Mouse (Mus musculus): ENCODE results near the gene Rps17.

The Rps17 gene

GRCm38 (mm10) chr7:81341563-81341962 is 3.5 kb downstream of the Rps17 start:
- no peak for TF ChIP-seq GATA4 (IDR thresholded peaks at IDR 0.05; ENCODE audit: insufficient replicate concordance, low read length)

- TF ChIP-seq GATA4 (IDR thresholded peaks at IDR 0.05; ENCODE audit: insufficient replicate concordance, low read length): no peak
Observed at GRCm38 (mm10) chr7:81339783-81340182, 5.3 kb downstream of the Rps17 start.

DNA sequence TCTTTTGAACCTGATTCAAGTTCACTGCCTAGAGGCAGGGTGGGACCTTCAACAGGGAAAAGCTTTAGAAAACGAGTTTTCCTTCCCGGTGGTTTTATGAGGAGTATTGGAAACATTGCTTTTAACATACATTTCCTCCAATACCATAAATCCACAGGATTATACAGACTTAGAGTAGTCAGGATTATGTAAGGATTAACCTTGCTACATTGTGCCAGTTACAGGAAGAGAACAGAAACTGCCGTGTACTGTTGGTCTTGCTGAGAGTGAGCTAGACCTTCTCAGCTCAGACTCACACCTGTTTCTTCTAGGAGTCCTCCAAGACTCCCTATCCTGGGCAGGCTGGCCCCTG is 6.6 kb downstream of the Rps17 start:
- TF ChIP-seq GATA4 (IDR thresholded peaks at IDR 0.05; ENCODE audit: insufficient replicate concordance, low read length): no peak

DNA sequence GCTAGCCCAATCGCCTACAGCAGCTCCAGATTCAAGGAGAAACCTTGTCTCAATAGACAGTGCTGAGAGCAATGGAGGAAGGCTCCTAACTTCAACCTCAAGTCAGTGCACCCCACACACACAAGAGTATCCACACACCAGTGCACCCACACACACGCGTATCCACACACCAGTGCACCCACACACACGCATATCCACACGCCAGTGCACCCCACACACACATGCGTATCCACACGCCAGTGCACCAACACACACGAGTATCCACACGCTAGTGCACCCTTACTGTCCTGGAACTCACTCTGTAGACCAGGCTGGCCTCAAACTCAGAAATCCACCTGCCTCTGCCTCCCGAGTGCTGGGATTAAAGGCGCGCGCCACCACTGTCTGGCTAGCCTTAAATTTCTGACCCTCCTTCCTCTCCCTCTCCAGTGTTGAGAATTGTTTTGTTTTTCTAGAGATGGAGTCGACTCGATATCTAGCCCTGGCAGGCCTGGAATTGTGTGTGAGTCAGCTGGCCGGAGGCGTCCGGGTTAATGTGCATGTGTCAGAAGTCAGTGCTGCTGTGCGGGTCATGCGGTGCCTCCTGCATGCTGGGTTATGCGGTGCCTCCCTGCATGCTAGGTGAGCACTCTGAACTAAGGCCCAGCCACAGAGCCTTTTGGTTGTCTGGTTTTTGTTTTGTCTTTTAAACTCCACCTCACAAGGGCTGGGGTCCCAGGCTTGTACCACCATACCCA is 7.1 kb downstream of the Rps17 start:
- no peak for TF ChIP-seq GATA4 (IDR thresholded peaks at IDR 0.05; ENCODE audit: insufficient replicate concordance, low read length)

DNA sequence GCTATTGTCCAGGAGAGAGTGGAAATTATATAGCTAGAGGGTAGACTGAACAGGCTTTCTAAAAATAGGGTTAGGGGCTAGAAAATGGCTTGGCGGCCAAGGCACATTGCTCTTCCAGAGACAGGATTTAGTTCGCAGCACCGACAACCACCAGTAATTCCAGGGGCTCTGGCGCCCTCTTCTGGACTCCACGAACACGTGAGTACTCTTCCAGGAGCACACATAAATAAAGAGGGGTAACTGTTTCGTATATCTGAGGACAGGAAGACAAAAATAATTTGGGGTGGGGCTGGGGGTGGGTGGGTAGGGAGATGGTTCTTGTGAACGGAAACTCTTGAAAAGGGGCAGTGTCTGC is 8.6 kb downstream of the Rps17 start:
- no peak for TF ChIP-seq GATA4 (IDR thresholded peaks at IDR 0.05; ENCODE audit: insufficient replicate concordance, low read length)

DNA sequence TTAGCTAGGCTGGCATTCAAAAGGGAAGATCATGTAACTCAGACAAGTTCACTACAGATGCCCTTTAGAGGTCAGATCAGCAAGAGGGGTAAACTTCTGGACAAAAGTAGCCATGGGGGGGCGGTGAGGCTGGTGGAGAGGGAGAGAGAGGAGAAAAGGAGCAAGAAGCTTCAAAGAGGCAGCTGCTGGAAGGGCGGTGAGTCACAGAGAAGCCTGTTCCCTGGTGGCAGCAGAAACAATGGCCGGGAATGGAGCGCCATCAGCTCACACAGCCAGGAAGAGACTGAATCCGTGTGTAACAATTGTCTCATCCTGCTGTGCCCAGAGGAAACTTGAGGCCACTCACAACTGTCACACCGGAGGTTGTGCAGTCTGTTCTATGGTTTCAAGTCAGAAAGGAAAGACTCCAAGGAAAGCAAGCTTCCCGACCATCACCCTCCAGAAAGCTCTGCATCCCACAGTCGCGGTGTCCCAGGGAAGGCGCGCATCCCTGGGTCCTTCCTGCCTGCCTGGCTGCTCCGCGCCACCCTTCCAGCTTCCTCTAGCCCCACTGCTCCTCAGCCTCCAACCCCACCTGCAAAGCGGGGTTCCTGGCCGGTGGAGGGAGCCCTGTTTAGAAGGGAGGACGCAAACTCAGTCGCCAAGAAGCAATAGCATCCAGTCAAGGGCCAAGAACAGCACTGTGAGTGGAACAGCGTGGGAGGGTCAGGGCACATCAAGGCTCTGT is 9.2 kb downstream of the Rps17 start:
- TF ChIP-seq GATA4 (IDR thresholded peaks at IDR 0.05; ENCODE audit: insufficient replicate concordance, low read length): no peak

DNA sequence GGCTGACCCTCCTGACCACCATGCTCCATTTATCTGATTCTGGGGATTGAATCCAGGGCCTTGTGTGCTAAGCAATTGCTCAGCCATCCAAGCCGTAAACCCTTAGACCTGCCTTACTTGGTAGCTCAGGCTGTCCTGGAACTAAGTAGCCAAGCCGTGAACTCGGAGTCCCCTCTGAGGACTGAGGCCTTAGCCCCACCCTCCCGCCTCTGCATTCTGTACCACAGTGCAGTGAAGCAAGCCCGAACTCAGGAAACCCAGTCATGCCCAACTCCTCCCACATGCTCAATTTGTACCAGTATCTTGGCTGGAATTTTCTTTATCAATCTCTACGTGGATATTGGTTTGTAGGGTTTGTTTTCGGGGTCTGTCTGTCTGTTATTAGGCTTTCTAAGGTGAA is 13.2 kb downstream of the Rps17 start:
- TF ChIP-seq GATA4 (IDR thresholded peaks at IDR 0.05; ENCODE audit: insufficient replicate concordance, low read length): no peak

- no peak for TF ChIP-seq GATA4 (IDR thresholded peaks at IDR 0.05; ENCODE audit: insufficient replicate concordance, low read length)
Observed at GRCm38 (mm10) chr7:81330767-81331166, 14.3 kb downstream of the Rps17 start.

DNA sequence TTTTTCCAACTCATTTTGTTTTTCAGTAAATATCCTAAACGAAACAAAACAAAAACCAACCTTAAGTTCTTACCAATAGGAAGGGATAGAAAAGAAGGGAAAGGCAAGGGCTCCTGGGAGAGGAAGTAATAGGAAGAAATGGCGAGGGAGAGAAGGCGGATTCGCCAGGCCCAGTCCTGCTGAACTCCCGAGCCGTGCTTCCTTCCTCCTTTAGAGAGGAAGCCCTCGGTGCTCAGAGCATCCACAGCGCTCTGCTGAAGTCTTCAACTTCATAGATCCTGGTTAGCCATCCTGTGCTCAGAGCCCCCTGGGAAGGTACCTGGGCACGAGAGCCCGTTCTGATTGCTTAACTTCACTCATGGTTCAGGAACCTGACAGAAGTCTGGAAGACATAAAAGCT is 17.4 kb downstream of the Rps17 start:
- TF ChIP-seq GATA4 (IDR thresholded peaks at IDR 0.05; ENCODE audit: insufficient replicate concordance, low read length): no peak

DNA sequence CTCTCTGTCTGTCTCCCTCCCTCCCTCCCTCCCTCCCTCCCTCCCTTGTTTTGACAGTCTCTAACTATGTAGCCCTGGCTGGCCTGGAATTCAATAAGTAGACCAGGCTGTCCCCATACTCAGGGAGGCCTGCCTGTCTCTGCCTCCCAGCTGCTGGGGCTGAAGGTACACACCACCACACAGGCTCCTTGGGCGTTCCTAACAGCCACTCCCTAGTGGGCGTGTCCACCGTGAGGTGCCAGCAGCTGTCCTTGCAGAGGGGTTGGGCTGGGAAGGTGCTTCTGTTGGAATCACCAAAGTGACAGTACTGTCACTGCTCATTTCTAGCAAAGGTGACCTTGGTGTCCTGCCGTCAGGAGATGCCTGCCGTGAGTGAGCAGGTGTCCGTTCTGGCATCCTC is 18.2 kb downstream of the Rps17 start:
- TF ChIP-seq GATA4 (IDR thresholded peaks at IDR 0.05; ENCODE audit: insufficient replicate concordance, low read length): no peak

DNA sequence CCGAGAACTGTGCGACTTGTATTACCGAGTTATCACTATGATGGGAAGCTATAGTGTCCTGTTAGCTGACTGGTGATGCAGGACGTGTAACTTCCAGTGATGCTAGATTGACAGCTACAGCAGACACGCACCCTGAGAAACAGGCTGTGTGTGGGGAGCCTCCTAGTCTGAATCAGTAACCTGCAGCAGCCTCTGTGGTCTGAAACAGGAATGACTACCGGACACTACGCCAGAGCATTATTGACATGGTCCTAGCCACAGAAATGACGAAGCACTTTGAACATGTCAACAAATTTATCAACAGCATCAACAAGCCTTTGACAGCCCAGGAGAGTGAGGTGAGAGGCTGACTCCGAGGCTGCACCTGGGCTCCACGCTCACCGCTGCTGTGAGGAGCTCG is 19.0 kb downstream of the Rps17 start:
- no peak for TF ChIP-seq GATA4 (IDR thresholded peaks at IDR 0.05; ENCODE audit: insufficient replicate concordance, low read length)

DNA sequence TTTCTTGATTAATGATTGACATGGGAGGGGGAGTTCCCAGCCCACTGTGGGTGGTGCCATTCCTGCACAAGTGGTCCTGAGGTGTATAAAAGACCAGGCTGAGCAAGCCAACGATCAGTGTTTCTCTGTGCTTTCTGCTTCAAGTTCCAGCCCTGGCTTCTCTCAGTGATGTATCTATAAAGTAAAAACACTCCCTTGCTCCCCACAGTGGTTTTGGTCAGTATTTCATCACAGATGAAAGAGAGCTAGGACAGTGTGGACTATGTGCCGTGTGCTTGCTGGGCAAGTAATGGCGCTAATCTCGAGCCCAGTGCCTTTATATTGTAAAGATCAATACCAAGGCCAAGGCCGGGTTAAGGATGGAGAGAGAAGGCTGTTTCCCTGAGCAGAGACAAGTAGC is 23.3 kb downstream of the Rps17 start:
- no peak for TF ChIP-seq GATA4 (IDR thresholded peaks at IDR 0.05; ENCODE audit: insufficient replicate concordance, low read length)

GRCm38 (mm10) chr7:81319749-81320148 is 25.3 kb downstream of the Rps17 start:
- TF ChIP-seq GATA4 (IDR thresholded peaks at IDR 0.05; ENCODE audit: insufficient replicate concordance, low read length): no peak

DNA sequence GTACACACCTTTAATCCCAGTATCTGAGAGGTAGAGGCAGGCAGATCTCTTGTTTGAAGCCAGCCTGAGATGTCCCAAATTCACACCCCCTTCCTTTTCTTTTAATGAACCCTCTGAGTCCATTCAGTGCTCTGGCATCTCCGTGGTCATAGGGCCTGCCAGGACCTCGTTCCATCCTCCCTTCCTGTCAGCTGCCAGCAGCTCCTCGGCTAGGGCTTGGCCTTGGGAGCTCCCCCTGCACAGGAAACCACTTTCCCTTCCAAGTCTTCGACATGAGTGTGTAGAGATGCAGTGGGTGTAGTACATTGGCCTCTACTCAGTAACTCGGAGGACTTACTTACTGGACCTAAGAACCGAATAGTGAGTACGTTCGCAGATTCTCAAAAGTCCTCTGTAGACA is 29.5 kb downstream of the Rps17 start:
- no peak for TF ChIP-seq GATA4 (IDR thresholded peaks at IDR 0.05; ENCODE audit: insufficient replicate concordance, low read length)

- no peak for TF ChIP-seq GATA4 (IDR thresholded peaks at IDR 0.05; ENCODE audit: insufficient replicate concordance, low read length)
Observed at GRCm38 (mm10) chr7:81311581-81311980, 33.5 kb downstream of the Rps17 start.

- TF ChIP-seq GATA4 (IDR thresholded peaks at IDR 0.05; ENCODE audit: insufficient replicate concordance, low read length): no peak
Observed at GRCm38 (mm10) chr7:81311130-81311529, 33.9 kb downstream of the Rps17 start.

GRCm38 (mm10) chr7:81309247-81309646 is 35.8 kb downstream of the Rps17 start:
- TF ChIP-seq GATA4 (IDR thresholded peaks at IDR 0.05; ENCODE audit: insufficient replicate concordance, low read length): no peak
